Comparison of ENCODE assay signal across 14 mouse cellular contexts in the genomic region with DNA sequence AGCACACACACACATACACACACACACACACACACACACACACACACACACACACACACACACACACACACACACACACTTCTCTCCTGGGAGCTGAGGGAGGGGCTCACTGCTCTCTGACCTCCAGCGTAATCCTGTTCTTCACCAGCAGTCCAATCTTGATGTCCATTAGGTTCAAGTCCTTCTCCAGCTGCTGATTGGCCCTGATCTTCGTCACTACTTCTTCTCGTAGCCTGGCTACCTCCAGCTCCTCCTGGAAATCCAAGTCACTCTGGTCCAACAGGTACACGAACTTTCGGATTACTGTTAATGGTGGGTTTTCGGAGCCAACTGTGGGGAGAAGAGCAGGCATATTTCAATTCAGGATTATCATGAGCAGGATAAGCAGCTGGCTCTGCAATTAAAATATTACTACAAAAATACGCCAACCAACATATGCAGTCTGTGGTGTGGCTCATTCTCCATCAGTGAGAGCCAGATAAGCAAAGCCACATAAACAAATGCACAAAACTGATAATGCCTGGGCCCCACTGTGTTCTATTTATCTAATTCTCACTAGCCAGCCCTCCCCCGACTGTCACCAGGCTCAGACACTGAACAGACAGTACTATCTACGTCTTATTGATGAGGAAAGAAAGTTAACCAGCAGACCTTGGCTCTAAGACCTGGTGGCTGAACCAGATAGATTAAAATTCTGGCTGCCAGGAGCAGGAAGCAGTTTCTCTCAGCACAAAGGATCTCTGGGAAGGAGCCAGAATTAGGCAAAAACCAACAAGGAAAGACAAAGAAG. TPM values are rescaled to one million over a fixed set of nuclear protein-coding genes. Genes with fewer than 3 reads are reported as not detected.
DNase-seq lines count a peak whose midpoint lies in the region; ATAC-seq and TF ChIP-seq lines count a peak whose summit lies in the region.
"Had no signal": no experiment of that assay in that cellular context is flagged by ENCODE, and none has a peak within 500 bp of the region (broad histone marks: within the 10 kb centered on the region; RNA-seq: fewer than 3 reads in every experiment).

No protein-coding gene starts in this region.

- no peak overlapping the region for H3K9ac ChIP-seq in heart, embryonic 14.5 days (ENCODE audit: low read length)
- H3K9ac ChIP-seq in heart, adult 2 months (ENCODE audit: low read depth, low read length) = no peak overlapping the region
- peak overlapping the region; percentile 62 for H3K9ac ChIP-seq in liver, embryonic 12.5 days

- ATAC-seq in heart, embryonic 14.5 days (ENCODE audit: insufficient number of reproducible peaks, insufficient read depth, low FRiP score, low read depth) = peak; percentile 74
- ATAC-seq in liver, embryonic 12.5 days = peak; percentile 95
- ATAC-seq: activated CD4-positive, CD25-positive, alpha-beta regulatory T cell, adult 4 months had no signal

- H3K27me3 ChIP-seq in heart, embryonic 14.5 days (ENCODE audit: control insufficient read depth, insufficient read depth, low read length) = no peaks in the 10 kb centered on the region
- H3K27me3 ChIP-seq in heart, adult 2 months (ENCODE audit: control insufficient read depth, insufficient read depth, low read length) = no peaks in the 10 kb centered on the region
- no peaks in the 10 kb centered on the region for H3K27me3 ChIP-seq in liver, embryonic 12.5 days (replicated peaks)

- no peak overlapping the region for H3K4me3 ChIP-seq in heart, embryonic 14.5 days (ENCODE audit: control insufficient read depth in 1 of 2, insufficient read depth in 1 of 2, low read depth in 1 of 2, low read length in 2 of 2)
- no peak overlapping the region for H3K4me3 ChIP-seq in heart, adult 2 months
- H3K4me3 ChIP-seq in liver, embryonic 12.5 days = peak overlapping the region; percentile 49
- H3K4me3 ChIP-seq: myocyte had no signal

- TF ChIP-seq POLR2A in heart, adult 2 months (IDR thresholded peaks at IDR 0.05; ENCODE audit: insufficient read depth, low read depth, low read length) = no peak

- no peaks in the 10 kb centered on the region for H3K36me3 ChIP-seq in heart, embryonic 14.5 days (ENCODE audit: control insufficient read depth, insufficient read depth, low read length)
- H3K36me3 ChIP-seq in heart, adult 2 months (ENCODE audit: control insufficient read depth, insufficient read depth, low read length) = no peaks in the 10 kb centered on the region
- peaks cover 45% of the 10 kb centered on the region for H3K36me3 ChIP-seq in liver, embryonic 12.5 days

- peak overlapping the region; percentile 25 to 47; a peak in 3 of 4 replicates for H3K27ac ChIP-seq in heart, embryonic 14.5 days (replicated peaks in 1 of 2; ENCODE audit: control insufficient read depth in 1 of 2, insufficient read depth in 1 of 2, low read depth in 2 of 2, low read length in 2 of 2)
- no peak overlapping the region for H3K27ac ChIP-seq in heart, adult 2 months
- peak overlapping the region; percentile 97 for H3K27ac ChIP-seq in liver, embryonic 12.5 days

- H3K79me2 ChIP-seq in heart, adult 2 months (replicated peaks; ENCODE audit: control insufficient read depth, insufficient read depth, low read length) = no peaks in the 10 kb centered on the region

- H3K4me1 ChIP-seq in heart, embryonic 14.5 days (ENCODE audit: control insufficient read depth in 2 of 2, insufficient read depth in 2 of 2, low read length in 2 of 2) = peaks cover 6 to 11% of the 10 kb centered on the region in 2 experiments; a peak in 3 of 4 replicates
- no peaks in the 10 kb centered on the region for H3K4me1 ChIP-seq in heart, adult 2 months (ENCODE audit: control insufficient read depth, insufficient read depth, low read length)
- H3K4me1 ChIP-seq in liver, embryonic 12.5 days = peaks cover 71% of the 10 kb centered on the region

- H3K4me2 ChIP-seq in heart, embryonic 14.5 days (ENCODE audit: low read length) = 0 out of 2 replicates have a peak overlapping the region, but pooled peaks have one; percentile 18
- peak overlapping the region; percentile 69 for H3K4me2 ChIP-seq in liver, embryonic 12.5 days

- no peak for TF ChIP-seq EP300 in heart, adult 2 months (IDR thresholded peaks at IDR 0.05; ENCODE audit: insufficient read depth, low read depth, low read length)

- WGBS in heart, embryonic 14.5 days = 28% methylated on average over 9 of the region's 9 CpGs
- WGBS in heart, adult 2 months = 53% methylated on average over 9 of the region's 9 CpGs
- WGBS in liver, embryonic 12.5 days (ENCODE audit: insufficient replicate concordance) = 16% methylated on average over 9 of the region's 9 CpGs

- no peak for DNase-seq in heart, adult 2 months
- peak; percentile 12 for DNase-seq in ES-CJ7 (ENCODE audit: low read depth, low spot score)
- DNase-seq in c-Kit-negative CD71-positive TER-119-positive erythroid progenitor cells, embryonic 14.5 days (ENCODE audit: low read depth, low spot score) = peak; percentile 54
- DNase-seq in layer of hippocampus, postnatal 10 days (ENCODE audit: low spot score in 2 of 2) = no peak
- DNase-seq in adrenal gland, adult 18-20 months (ENCODE audit: low spot score in 2 of 2) = no peak
- DNase-seq in adrenal gland, postnatal 14 days = no peak
- DNase-seq: cerebellum, adult 9-11 months; gastrocnemius, postnatal 36 days; kidney, adult 2 months had no signal

- no peaks in the 10 kb centered on the region for H3K9me3 ChIP-seq in heart, embryonic 14.5 days (ENCODE audit: control insufficient read depth, low read length)
- H3K9me3 ChIP-seq in liver, embryonic 12.5 days (replicated peaks) = no peaks in the 10 kb centered on the region; the same call in 1 of the 2 replicates

- intact Hi-C loops in heart, adult 2 months (cut with DNase I) = no loop called here

- no peak for TF ChIP-seq CTCF in heart, adult 2 months (IDR thresholded peaks at IDR 0.05)

RNA-seq across cellular contexts. Expression of a gene that starts 25.4 kb away (rescaled TPM):
- 0.35 and 0.54 TPM in 2 replicates for polyA plus RNA-seq in heart, embryonic 14.5 days (2014; fragmentation: Nextera tagmentation; extraction: Ambion mirVana)
- total RNA-seq in heart, adult 2 months (2021) = under 1 TPM in 1 of 2 experiments, not detected in 1; 0.68 TPM
- 0.29 and 0.82 TPM in 2 replicates for polyA plus RNA-seq in heart, adult 2 months (2012; rRNA removed)
- polyA plus RNA-seq in liver, embryonic 12.5 days (2016; fragmentation: Nextera tagmentation; extraction: Ambion mirVana) = 22.0 and 23.5 TPM in 2 replicates
- total RNA-seq in layer of hippocampus, postnatal 10 days (2021) = under 1 TPM; 0.56 to 0.59 TPM
- under 1 TPM; 0.17 to 0.19 TPM for total RNA-seq in adrenal gland, adult 18-20 months (2021)
- 0.38 and 0.48 TPM in 2 replicates for total RNA-seq in adrenal gland, postnatal 14 days (2021)
- total RNA-seq: gastrocnemius, postnatal 36 days; liver, adult 2 months had no signal

RNA-seq across cellular contexts. Expression of a gene that starts 53.0 kb away (rescaled TPM):
- polyA plus RNA-seq in heart, embryonic 14.5 days (2014; fragmentation: Nextera tagmentation; extraction: Ambion mirVana) = 128 and 133 TPM in 2 replicates
- total RNA-seq in heart, adult 2 months (2021) = 10 to 100 TPM; 23.6 to 23.8 TPM
- 19.3 and 20.4 TPM in 2 replicates for polyA plus RNA-seq in heart, adult 2 months (2012; rRNA removed)
- polyA plus RNA-seq in liver, embryonic 12.5 days (2016; fragmentation: Nextera tagmentation; extraction: Ambion mirVana) = 84.2 and 84.3 TPM in 2 replicates
- 10 to 100 TPM; 12.2 to 12.9 TPM for total RNA-seq in layer of hippocampus, postnatal 10 days (2021)
- 100 to 1,000 TPM in 1 of 2 experiments, 10 to 100 TPM in 1; 91.0 to 163 TPM for total RNA-seq in adrenal gland, adult 18-20 months (2021)
- total RNA-seq in adrenal gland, postnatal 14 days (2021) = 93.1 and 98.8 TPM in 2 replicates

Comparison
In these comparisons a context has a peak if more than half of its experiments do, and no peak if none do; other contexts are left out.
1. DNase-seq: peak in ES-CJ7 (single experiment) and c-Kit-negative CD71-positive TER-119-positive erythroid progenitor cells, embryonic 14.5 days (single experiment); none in heart, adult 2 months (0 of 2), layer of hippocampus, postnatal 10 days (0 of 2), adrenal gland, adult 18-20 months (0 of 2) and adrenal gland, postnatal 14 days (single experiment).